Mouse (Mus musculus): Measurements from ENCODE around the gene Taf3. TPM values are rescaled to one million over a fixed set of nuclear protein-coding genes. Genes with fewer than 3 reads are reported as not detected.

Gene Taf3
- polyA plus RNA-seq, 1 experiment = 13.8 TPM

DNA sequence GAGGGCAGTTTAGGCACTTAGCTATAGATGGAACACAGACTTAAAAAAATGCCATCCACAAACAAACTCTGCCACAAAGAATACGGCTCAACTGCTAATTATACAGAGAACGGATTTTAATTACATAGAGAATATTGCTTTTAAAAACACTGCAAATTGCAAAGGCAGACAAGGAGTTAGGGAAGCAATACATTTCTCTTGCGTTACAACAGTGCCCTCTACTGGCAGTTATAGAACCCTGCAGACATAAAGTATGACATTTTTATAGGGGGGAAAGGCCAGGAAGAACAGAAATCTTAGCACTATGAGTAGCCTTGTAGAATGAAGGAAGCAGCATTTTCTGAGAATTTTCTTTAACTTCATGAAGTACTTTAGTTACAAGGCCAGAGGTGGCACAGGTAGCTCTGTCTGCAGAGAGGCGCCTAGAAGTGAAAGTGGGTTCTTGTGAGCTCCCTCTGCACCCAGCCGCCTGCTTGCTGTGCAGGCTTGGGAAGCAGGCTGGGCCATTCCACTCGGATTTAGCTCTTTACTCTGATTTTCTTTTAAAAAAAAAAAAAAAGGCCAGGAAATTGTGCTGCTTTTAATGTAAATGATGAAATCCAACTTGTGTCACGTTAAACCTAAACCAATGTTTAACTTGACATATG lies 38.0 kb downstream of the Taf3 start:
- DNase-seq (ENCODE audit: low spot score) = no peak

DNA sequence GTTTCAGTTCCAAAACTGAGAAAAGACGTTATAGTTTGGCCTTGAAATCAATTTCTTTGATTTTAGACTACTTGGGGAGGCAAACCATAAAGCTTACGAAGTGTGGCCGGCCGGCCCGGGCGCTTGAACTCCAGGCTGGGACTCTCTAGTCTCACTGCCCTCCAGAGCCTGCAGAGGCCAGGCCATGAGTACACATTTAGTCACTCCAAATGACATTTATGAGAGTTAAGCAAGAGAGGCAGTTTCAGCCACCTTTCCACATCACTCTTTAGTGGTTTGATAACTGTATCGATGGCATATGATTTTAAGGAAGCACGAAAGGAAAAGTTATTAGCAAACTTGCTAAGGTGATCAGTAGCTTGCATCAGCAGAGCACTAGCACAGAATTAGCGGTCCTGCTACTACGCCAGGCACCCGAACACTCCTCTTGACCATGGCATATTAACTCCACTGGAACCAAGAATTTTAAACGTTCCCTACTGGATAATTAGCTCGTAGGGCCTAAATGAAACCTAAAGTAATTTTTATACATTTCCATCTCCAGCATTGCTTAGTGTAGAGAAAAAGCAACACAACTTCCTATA lies 38.6 kb downstream of the Taf3 start:
- no peak for DNase-seq (ENCODE audit: low spot score)

DNA sequence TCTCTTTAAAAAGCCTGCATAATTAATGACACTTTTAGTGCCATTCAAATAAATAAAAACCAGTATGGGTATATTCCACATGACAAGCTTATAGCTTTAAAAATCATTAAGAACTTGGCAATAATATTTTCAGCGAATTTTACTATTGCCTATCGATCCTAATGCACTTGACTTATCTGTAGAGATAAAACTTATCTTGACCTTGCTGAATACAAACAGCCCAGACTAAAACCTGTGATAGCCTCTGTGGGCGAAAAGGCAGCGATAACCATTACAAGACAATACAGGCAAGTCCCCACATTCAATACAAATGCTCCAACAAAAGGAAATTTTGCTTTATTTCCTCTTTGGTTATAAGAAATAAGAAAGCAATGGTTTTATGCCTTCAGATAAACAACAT lies 39.8 kb downstream of the Taf3 start:
- no peak for DNase-seq (ENCODE audit: low spot score)

DNA sequence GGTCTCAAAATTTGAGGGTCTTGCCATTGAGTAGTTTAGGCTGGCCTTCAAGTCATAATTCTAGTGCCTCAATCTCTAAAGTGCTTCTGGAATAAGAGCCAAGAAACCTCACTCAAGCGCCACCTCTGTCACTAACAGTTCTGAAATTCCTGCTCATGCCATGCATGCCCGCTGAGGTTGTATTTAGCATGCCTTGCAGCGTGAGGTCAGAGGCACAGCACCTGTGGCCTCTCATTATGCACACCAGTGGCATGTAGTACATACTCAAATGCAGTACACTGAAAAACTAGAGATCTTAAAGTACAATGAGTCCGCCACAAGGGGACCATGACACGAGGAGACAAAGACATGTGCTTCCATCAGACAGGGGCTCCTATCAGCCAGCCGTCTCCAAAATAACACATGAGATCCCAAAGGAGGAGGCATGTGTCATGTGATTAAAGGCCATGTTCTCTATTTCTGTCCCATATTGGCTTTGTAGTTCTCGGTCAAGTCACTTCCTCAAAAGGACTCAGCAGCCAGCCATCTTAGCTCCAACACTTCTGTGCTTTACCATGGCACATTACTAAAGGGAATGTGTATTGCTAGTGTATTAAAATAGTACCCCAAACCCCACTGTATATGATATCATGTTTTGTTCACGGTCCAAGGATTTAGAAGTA lies 43.3 kb downstream of the Taf3 start:
- no peak for DNase-seq (ENCODE audit: low spot score)

DNA sequence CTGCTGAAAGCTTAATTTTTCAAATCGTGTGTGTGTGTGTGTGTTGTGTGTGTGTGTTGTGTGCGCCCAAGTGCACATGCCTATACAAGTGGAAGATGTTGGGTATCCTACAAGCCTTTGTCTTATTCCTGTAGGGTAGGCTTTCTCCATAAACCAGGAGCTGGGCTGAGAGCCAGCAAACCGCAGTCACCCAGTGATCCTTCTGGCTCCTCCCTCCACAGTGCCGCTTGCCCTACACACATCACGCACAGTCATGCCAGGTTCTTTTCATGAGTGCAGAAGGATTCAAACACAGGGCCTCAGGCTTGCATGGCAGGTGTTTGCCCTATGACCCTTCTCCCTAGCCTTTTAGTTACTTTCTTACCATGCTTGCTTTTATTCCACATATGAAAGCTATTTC lies 45.0 kb downstream of the Taf3 start:
- DNase-seq (ENCODE audit: low spot score) = no peak

DNA sequence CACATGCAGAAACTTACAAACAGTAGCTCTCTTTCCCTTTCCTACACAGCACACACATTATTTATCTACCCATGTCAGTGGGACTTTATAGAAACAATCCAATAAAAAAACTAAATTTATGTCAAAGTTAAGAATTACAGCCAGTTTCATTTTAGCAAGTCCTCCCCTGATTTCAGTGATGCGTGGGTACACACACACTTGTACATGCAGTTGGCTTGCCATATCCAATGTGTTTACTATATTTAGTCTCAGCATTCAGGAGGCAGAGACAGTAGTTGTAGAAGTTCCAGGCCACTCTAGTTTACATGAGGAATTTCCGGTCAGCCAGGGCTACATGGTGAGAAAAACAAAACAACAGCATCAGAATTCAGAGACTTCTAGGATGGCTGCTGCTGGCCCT lies 46.8 kb downstream of the Taf3 start:
- DNase-seq (ENCODE audit: low spot score) = no peak

DNA sequence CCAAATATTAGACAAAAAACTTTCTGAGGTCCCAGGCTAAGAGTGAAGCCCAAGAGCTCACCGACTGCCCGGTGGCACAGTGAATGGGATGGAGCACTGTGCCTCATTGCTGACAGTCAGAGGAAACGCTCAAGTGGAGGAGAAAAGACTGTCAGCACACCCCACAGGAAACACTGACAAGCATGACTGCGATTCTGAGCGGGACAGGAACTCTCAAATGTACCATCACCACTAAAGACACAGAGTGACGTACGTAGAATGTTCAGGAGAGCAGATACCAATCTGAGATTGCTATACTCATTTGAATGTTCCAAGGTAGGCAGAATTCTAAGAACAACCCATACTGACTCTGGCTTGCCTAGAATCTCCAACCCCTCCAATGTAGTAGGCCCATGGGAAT lies 50.9 kb downstream of the Taf3 start:
- DNase-seq (ENCODE audit: low spot score) = no peak

DNA sequence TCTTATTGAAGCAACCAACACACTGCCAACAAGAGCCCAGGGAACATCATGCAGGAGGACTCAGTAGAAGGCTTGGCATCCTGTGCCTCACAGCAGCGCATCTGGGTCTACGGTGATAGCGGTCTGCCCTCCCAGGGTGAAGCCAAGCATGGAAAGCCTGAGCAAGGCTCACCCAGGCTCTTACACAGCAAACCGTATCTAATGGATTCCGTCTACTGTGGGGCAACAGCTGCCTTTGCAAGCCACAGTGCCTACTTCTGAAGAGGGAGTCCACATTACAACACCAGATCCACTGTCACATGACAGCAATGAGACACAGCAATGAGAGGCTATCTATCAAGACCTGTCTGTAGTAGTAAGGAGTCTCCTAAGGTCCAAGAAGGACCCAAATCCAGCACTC lies 52.3 kb downstream of the Taf3 start:
- DNase-seq (ENCODE audit: low spot score) = no peak

DNA sequence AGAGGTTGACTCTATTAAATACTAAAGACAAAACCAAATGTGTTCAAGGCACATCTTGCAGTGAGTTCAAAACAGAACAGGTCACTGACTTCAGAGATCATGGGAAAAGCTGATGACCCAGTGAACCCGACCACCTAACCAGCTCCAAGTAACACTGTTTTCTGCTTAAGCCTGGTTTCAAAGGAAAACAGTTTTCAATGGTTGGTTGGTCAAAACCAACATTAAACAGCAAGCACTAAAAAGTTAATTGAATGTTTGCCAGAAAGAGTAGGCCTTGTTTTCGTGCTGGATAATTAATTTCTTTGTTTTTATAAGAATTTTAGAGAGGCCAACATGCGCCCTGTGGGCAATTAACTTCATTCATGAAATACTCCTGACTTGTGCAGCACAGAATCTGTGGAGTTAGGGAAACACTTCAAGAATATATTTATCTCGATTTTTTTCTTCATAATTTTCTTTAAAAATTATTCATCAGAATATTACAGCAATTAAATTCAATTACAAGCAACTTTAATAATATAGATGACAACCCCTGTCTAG lies 57.6 kb downstream of the Taf3 start:
- DNase-seq (ENCODE audit: low spot score) = no peak

DNA sequence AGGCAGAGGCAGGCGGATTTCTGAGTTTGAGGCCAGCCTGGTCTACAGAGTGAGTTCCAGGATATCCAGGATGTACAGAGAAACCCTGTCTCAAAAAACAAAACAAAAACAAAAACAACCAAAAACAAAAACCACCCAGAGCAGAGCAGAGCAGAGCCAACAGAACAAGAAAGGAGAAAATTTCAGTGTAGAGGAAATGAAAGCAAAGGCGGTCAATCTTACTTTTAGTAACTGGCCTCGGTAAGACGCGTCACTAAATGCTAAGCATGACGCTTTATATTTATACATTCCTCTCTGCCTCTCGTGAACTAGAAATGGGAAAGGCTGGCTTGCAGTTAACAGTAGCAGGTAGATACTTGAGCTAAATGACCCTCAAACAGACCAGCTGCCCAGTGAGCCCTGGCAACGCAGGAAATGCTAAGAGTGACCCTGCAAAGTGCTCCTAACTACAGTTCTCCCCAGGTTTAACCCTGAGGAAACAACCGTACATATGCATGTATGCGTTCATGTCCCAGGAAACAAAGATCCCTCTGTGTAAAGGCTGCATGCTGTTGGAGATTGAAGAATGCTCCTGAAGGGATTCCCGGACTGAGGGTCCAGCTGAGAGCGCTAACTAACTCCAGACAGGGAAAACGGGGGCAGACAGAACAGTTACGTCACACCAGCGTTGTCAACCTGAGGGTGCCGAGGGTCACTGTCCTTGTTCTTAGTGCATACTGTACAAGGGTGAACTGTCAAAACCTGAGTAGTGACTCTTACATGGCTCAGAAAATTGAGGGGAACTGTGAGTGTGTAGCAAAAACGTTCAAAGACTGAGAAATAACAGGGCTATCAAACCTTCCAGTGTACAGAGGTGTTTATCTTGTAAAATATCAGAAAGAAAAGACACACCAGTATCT lies 58.5 kb downstream of the Taf3 start:
- no peak for DNase-seq (ENCODE audit: low spot score)

DNA sequence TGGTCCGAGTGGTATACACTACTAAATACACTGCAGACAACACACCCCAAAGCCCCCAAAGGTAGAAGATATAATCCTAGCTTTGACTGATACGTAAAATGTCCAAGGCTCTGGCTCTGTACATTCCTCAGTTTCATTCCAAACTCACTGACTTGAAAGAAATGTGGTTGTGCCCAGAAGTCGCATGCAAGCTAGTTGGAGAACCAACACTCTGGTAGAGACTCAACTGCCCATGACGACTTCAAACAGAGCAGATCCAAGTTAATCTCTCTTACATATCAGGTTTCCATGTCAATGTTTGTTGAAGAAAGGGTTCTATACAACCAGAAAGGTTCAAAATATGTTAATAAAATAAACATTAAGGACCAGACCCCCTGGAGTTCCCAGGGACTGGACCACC lies 60.1 kb downstream of the Taf3 start:
- no peak for DNase-seq (ENCODE audit: low spot score)

DNA sequence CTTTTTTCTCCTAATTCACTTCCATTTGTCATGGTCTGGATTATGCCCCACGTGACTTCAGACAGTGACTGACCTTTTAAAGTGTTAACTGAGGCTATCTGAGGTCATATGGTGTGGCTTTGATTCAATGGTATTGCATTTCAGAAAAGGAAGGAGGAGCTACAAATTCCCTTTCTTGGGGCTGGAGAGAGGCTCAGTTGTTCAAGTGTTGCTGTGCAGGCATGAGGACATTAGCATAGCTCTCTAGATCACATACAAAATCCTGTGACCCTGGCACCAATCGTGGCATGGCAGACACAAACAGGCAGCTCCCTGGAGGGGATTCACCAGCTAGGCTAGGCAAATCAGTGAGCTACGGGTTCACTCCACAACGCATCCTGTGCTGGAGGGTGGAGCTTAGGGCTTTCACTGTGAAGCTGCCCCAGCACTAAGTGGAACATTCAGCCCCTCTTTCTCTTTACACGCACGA lies 62.4 kb downstream of the Taf3 start:
- no peak for DNase-seq (ENCODE audit: low spot score)

DNA sequence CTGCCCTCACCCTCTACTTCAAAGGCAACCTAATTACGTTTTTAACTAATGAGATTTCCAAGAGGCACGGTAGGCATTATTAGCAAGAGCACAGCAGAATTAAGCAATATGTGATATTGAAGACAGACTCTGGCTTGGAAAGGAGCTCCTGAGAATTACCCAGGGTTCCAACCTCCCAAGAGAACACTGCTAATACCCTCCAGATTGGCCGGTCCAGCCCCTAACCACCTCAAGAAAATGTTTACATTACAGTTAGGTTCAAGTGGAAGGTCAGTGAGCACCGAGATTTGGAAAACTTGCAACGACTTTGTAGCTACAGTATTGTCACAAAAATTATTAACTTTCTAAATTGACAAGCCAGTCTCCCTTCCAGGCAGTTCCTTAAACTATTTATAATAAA lies 66.0 kb downstream of the Taf3 start:
- no peak for DNase-seq (ENCODE audit: low spot score)

DNA sequence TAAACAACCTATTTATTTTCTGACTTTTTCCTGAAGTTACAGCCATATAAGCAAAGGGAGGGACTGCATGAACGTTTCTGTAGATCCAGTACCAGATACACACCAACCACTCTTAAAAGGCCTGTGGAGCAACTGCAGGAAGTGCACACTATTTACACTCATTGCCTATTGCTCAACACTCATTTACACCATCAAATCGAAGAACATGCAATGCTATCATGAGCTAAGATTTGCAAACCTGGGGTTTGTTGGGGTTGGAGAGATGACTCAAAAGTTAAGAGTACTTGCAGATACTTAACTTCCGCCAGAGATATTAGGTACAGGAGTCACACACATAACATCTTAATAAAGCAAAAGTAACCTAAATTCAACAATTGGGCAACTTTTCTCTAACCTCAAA lies 76.5 kb downstream of the Taf3 start:
- DNase-seq (ENCODE audit: low spot score) = no peak

DNA sequence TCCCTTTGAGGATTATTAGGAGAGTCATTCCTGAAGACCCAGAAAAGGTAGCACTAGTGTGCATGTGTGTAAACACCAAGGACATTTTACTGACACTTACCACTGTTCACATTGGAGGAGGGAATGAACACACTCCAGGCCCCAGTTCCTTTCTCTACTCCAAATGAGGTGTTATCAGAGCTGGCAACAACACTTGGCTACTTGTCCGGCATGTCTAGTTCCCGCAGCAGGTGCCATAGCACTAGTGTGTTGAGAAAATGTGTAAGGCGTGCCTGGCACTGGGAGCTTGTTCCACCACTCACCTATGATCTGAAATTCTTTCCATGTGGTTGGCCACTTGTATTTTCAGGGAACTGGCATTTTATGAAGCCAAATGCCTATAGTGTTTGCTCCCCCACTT lies 77.8 kb downstream of the Taf3 start:
- DNase-seq (ENCODE audit: low spot score) = no peak

DNA sequence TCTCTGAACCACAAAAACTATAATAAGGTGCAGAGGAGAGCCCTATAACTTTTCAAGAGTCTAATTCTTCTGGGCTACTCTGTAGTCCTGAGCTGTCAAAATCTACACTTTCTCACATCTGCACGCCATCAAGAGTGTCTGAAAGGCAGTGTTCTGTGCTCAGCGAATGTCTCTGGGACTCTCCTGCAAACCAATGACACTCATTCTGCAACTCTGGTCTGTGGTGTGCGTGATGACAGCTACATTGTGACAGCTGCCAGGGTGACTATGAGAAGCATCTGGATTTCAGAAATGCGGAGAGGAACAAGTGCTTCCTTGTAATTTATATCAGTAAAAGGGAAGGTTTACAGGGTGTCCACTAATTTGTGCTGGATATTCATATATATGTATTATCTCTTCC lies 78.2 kb downstream of the Taf3 start:
- no peak for DNase-seq (ENCODE audit: low spot score)

DNA sequence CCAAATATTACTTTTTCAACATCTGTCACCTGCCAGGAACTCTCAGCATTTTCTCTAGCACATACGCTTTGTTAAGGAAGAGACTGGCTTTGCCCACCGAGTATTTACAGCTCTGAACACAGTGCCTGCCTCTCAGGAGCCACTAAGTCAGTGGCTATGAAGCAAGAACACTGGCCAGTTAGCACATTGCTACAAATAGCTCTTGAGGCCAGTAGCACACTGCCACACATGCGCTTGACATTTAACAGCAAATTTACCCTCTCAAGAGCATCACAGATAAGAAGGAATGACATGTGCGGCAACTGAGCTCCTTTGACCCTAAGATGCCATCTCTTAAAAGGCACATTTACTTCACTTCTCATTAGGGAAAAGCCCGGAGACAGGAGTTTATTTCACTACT lies 78.7 kb downstream of the Taf3 start:
- no peak for DNase-seq (ENCODE audit: low spot score)

DNA sequence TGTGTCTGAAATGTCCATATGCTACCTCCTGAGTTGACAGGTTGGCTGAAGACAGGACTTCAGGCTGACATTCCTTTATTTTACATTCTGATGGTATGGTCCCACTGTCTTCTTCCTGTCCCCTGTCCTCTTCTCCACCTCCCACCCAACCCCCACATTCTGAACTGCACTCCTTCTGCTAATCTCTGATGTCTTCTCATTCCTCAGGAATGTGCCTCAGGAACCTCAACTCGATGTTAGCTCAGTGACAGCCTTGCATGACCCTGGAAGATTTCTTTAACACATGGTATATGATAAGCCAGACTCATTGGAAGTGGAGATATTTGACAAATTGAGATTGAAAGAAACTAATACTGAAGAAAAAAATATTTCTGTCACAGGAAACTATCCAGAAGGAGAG lies 81.8 kb downstream of the Taf3 start:
- DNase-seq (ENCODE audit: low spot score) = no peak

DNA sequence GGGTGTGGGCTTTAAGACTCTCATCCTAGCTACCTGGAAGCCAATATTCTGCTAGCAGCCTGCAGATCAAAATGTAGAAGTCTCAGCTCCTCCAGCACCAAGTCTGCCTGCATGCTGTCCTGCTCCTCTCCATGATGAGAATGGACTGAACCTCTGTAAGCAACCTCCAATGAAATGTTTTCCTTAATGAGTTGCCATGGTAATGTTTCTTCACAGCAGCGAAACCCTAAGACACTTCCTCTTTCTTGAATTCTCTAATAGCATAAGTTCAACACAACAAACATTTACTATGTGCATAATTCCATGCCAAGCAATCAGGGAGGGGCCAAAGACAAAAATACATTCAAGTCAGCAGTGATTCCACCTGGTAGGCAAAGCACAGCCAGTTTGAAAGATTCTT lies 82.8 kb downstream of the Taf3 start:
- DNase-seq (ENCODE audit: low spot score) = no peak

DNA sequence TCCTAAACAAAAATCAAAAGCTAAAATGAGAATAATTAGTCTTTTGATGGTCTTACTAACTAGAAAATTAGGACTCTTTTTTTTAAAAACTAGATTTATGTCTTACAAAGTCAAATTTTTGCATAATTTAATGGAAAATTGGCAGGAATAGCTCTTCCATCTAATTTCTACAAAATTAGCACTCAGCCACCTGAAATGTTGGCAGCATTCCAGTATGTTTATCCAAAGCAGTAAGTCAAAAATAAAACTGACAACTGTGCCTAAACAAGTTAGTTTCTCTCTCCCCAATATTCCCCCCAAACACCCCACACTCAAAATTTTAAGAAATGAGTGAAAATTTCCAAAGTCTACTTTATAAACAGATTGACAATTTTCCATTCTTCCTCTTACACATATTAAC lies 85.5 kb downstream of the Taf3 start:
- DNase-seq (ENCODE audit: low spot score) = no peak

DNA sequence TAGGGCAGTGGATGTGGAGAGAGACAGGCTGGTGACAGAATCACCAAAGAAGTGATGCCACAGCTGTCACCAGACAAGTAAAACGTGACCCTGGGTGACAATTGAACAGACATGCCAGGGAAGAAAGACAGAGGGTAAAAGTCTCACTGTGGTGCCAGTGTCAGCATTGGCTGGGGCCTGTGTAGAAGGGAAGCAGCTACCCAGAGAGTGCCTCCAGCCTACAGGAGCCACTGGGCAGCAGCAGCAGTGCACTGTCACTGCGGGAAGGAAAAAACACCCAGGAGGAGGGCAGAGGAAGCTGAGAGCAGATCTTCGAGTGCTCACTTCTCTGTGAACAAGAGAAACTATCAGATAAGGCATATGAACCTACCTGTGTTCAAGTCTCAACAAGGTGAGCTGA lies 86.7 kb downstream of the Taf3 start:
- no peak for DNase-seq (ENCODE audit: low spot score)

DNA sequence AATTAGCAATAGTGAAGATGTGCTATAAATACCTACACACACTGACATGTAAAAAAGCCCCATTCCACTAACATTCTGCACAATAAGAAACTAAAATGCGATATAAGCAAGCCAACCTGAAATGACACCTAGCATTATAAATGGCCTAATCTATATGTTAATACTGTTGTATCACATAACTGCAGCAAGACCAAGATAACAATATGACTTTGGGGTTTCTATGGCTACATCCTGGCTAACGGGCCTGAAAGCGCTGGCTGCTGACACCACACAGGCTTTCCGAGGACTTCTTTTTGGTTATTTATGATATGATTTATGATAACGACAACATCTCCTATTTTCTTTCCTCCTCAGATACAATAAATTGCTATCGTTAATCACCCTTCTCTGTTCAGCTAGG lies 90.4 kb downstream of the Taf3 start:
- DNase-seq (ENCODE audit: low spot score) = no peak
